Mouse (Mus musculus): ENCODE data around the gene Paics. TPM values are rescaled to one million over a fixed set of nuclear protein-coding genes. Genes with fewer than 3 reads are reported as not detected.
A peak's percentile ranks its signal among the peaks of the same experiment; 100 is the strongest.

Paics gene
- polyA plus RNA-seq, 1 experiment from 2014 or later = 484 TPM

DNA sequence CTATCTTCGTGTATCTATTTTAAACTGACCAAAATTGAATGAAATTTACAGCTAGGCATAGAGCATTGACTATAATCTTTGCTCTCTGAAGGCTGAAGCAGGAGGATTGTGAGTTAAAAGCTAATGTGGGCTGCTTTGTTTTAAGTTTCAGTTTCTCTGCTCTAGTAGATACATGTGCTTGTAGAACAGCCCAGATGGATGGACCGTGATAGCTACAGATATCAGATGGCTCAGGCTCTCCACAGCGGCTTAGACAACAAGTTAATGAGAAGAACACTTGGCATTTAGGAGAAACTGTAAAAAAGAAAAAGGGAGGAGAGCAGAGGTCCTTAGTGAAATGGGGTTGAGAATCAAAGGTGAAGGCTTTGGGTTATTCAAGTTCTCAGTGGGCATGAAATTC, 39.7 kb downstream of the Paics start:
- H3K27me3 ChIP-seq (ENCODE audit: low read depth, poor library complexity, severe bottlenecking) = no peaks in the 10 kb centered on the region
- 96% methylated on average over 3 of the region's 3 CpGs for WGBS
- no peaks in the 10 kb centered on the region for H3K9me3 ChIP-seq (replicated peaks)
- H3K4me1 ChIP-seq = no peaks in the 10 kb centered on the region
- H3K36me3 ChIP-seq = peaks cover 95% of the 10 kb centered on the region
- H3K4me3 ChIP-seq = no peak overlapping the region
- no peak overlapping the region for H3K27ac ChIP-seq (replicated peaks)
- no peak for DNase-seq (ENCODE audit: low spot score)

DNA sequence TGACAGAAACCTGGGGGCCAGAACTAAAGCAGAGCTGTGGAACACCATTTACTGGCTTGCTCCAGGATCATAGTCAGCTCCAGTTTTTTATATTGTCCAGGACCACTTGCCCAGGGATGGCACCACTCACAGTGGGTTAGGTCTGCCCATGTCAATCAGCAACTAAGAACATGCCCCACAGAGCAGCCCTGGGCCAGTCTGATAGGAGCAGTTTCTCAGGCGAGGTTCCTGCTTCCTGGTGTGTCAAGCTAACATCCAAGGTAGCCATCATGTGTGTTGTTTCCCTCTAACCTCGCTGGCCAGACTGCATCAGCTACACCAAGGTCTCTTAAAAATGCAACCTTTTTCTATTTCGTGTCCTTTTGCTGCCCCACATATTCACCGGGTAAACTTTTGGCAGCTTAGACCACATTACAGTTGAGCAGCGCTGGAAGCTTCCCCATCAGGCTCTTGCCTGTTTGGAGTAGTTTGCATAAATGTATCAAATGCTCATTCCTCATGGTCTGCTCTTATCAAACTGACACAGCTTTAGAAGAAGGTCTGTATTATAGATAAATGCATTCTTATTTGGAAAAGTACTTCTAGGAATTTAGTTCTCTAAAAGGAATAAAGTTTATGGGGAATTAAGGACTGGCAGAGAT, 42.2 kb downstream of the Paics start:
- H3K36me3 ChIP-seq = peaks cover 96% of the 10 kb centered on the region
- no peaks in the 10 kb centered on the region for H3K27me3 ChIP-seq (ENCODE audit: low read depth, poor library complexity, severe bottlenecking)
- WGBS = 93% methylated on average over 5 of the region's 5 CpGs
- H3K27ac ChIP-seq (replicated peaks) = no peak overlapping the region
- no peak overlapping the region for H3K4me3 ChIP-seq
- no peaks in the 10 kb centered on the region for H3K9me3 ChIP-seq (replicated peaks)
- no peak for DNase-seq (ENCODE audit: low spot score)
- no peaks in the 10 kb centered on the region for H3K4me1 ChIP-seq

- Histone ChIP-seq H3K27me3 (ENCODE audit: low read depth, poor library complexity, severe bottlenecking) (no peaks in the 10 kb centered on the region), H3K4me1 (no peaks in the 10 kb centered on the region), H3K27ac (replicated peaks) (no peak overlapping the region), H3K9me3 (replicated peaks) (0 out of 2 replicates have a peak, but pooled peaks cover 2% of the 10 kb centered on the region), H3K36me3 (peaks cover 80% of the 10 kb centered on the region), H3K4me3 (no peak overlapping the region)
- no peak for DNase-seq (ENCODE audit: low spot score)
- 60% methylated on average over 5 of the region's 5 CpGs for WGBS
Measured at GRCm38 (mm10) chr5:76998416-76998815, 47.3 kb downstream of the Paics start.

DNA sequence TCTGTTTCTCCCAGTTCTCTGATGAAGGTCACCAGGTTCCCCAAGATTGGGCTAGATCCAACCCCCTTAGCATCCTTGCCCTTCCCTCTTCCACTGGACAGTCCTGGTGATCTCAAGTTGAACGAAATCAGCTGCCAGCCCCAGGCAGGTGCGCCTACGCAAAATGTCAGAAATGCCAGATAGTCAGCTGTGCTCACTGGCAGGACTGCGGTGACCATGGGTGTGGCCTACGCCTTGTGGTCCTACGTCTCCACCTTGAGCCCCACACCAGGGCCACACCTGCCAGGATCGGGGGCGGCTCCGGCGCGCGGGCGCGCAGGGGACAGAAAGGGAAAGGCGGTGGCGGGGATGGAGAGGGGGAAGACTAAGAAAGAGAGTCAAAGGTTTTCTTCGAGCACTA, 50.1 kb downstream of the Paics start:
- Histone ChIP-seq H3K4me1 (no peaks in the 10 kb centered on the region), H3K4me3 (no peak overlapping the region), H3K27me3 (ENCODE audit: low read depth, poor library complexity, severe bottlenecking) (no peaks in the 10 kb centered on the region), H3K36me3 (peaks cover 53% of the 10 kb centered on the region), H3K27ac (replicated peaks) (no peak overlapping the region), H3K9me3 (replicated peaks) (0 out of 2 replicates have a peak, but pooled peaks cover 2% of the 10 kb centered on the region)
- DNase-seq (ENCODE audit: low spot score) = no peak
- 93% methylated on average over 17 of the region's 17 CpGs for WGBS

DNA sequence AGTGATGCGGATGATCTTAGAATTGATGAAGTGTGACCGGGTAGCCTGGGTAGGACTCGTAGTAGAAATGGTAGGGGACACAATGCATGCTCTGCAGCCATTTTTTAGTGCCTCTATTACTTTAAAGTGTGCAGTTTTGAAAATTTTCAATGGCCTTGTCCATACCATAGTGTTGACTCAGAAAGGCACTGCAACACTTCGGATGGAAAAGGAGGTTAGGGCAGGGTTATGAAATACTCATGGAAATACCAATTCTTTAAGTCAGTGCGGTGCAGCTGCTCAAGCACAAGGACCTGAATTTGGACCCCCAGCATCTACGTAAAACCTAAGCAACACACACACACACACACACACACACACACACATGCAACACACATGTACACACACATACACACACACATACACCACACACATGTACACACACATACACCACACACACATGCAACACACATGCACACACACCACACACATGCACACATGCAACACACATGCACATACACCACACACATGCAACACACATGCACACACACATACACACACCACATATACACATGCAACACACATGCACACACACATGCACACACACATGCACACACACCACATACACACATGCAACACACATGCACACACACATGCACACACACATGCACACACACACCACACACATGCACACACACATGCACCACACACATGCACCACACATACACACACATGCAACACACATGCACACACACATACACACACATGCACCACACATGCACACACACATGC, 53.1 kb downstream of the Paics start, which contains the start of gene Arl9:
Gene Arl9, plus strand, starts transcription at position 5 of the 771 bp plus-strand sequence.
- H3K9me3 ChIP-seq (replicated peaks) = 0 out of 2 replicates have a peak, but pooled peaks cover 2% of the 10 kb centered on the region
- no peaks in the 10 kb centered on the region for H3K27me3 ChIP-seq (ENCODE audit: low read depth, poor library complexity, severe bottlenecking)
- no peak within 1 kb of the TSS for H3K4me3 ChIP-seq
- peaks cover 22% of the 10 kb centered on the region for H3K36me3 ChIP-seq
- WGBS = 96% methylated on average over 6 of the region's 6 CpGs
- DNase-seq (ENCODE audit: low spot score) = no peak
- H3K4me1 ChIP-seq = no peaks in the 10 kb centered on the region
- no peak within 1 kb of the TSS for H3K27ac ChIP-seq (replicated peaks)

DNA sequence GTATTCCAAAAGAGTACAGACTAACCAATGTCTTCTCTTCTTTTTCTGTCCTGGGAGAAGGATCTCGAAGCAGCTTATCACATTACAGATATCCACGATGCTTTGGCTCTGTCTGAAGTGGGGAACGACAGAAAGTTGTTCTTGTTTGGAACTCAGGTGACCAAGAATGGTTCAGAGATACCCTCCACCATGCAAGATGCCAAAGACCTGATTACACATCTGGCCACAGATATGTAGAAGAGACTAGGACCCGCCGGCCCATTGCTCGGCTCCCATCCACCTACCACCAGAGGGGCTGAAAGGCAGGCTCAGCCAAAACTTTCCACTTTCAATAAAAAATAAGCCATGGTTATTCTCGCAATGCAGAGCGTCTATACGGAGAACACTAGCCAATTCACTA, 59.2 kb downstream of the Paics start:
- Histone ChIP-seq H3K9me3 (replicated peaks) (no peaks in the 10 kb centered on the region), H3K27me3 (ENCODE audit: low read depth, poor library complexity, severe bottlenecking) (peaks cover 7% of the 10 kb centered on the region; the same call in 1 of the 2 replicates), H3K36me3 (no peaks in the 10 kb centered on the region), H3K27ac (replicated peaks) (no peak overlapping the region), H3K4me1 (0 out of 2 replicates have a peak, but pooled peaks cover 1% of the 10 kb centered on the region), H3K4me3 (no peak overlapping the region)
- WGBS = 96% methylated on average over 9 of the region's 9 CpGs
- no peak for DNase-seq (ENCODE audit: low spot score)

DNA sequence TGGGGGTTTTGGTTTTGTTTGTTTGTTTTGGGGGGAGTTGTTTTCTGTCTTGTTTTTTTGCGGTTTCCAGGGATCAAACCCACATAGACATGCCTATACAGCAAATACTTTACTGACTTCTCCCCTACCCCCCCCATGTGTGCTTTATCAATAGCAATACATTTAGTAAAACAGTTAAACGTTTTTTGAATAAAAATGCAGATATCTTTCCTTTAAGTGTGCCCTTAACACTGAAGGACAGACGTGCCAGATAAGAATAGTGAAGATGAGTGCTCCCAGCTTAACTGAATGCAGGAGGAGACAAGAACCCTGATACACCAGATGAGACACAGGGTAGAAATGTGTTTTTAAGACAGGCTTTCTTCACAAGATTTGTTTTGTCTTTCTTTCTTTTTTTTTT, 60.0 kb downstream of the Paics start:
- no peaks in the 10 kb centered on the region for H3K9me3 ChIP-seq (replicated peaks)
- H3K27me3 ChIP-seq (ENCODE audit: low read depth, poor library complexity, severe bottlenecking) = peaks cover 9% of the 10 kb centered on the region
- 68% methylated on average over 3 of the region's 3 CpGs for WGBS
- H3K4me3 ChIP-seq = no peak overlapping the region
- no peak overlapping the region for H3K27ac ChIP-seq (replicated peaks)
- no peaks in the 10 kb centered on the region for H3K36me3 ChIP-seq
- H3K4me1 ChIP-seq = peaks cover 8% of the 10 kb centered on the region
- DNase-seq (ENCODE audit: low spot score) = no peak

- Histone ChIP-seq H3K27ac (replicated peaks) (no peak overlapping the region), H3K4me1 (peaks cover 12% of the 10 kb centered on the region), H3K27me3 (ENCODE audit: low read depth, poor library complexity, severe bottlenecking) (peaks cover 27% of the 10 kb centered on the region), H3K9me3 (replicated peaks) (no peaks in the 10 kb centered on the region), H3K4me3 (no peak overlapping the region), H3K36me3 (no peaks in the 10 kb centered on the region)
- WGBS = 83% methylated on average over 3 of the region's 3 CpGs
- no peak for DNase-seq (ENCODE audit: low spot score)
Measured at GRCm38 (mm10) chr5:77013171-77013570, 62.1 kb downstream of the Paics start.

- peak; percentile 86 for DNase-seq (ENCODE audit: low spot score)
- 10% methylated on average over 57 of the region's 57 CpGs for WGBS
- Histone ChIP-seq H3K27ac (replicated peaks) (0 out of 2 replicates have a peak within 1 kb of the TSS, but pooled peaks have one; percentile 4), H3K4me1 (peaks cover 12% of the 10 kb centered on the region), H3K27me3 (ENCODE audit: low read depth, poor library complexity, severe bottlenecking) (peaks cover 27% of the 10 kb centered on the region), H3K9me3 (replicated peaks) (no peaks in the 10 kb centered on the region), H3K4me3 (peak within 1 kb of the TSS; percentile 66), H3K36me3 (no peaks in the 10 kb centered on the region)
Measured at GRCm38 (mm10) chr5:77015544-77016482, 64.7 kb downstream of the Paics start, which contains the start of gene Thegl. TSS of gene Thegl (plus strand) at chr5:77016023.

Other genes starting within 250 kb of the Paics start
- 22.3 and 24.3 TPM in 2 replicates for gene Aasdh, start 45.8 kb upstream of the Paics start, polyA plus RNA-seq (2016; fragmentation: Nextera tagmentation; extraction: Ambion mirVana)
- 46.1 and 58.0 TPM in 2 replicates for gene Ppat, start 271 bp downstream of the Paics start, polyA plus RNA-seq (2016; fragmentation: Nextera tagmentation; extraction: Ambion mirVana)
- 78.5 and 81.2 TPM in 2 replicates for gene Srp72, start 23.4 kb downstream of the Paics start, polyA plus RNA-seq (2016; fragmentation: Nextera tagmentation; extraction: Ambion mirVana)
- gene Arl9, start 52.7 kb downstream of the Paics start, polyA plus RNA-seq (2016; fragmentation: Nextera tagmentation; extraction: Ambion mirVana) = not detected in 2 replicates
- 0.12 TPM in 1 of 2 replicates, not detected in the other for gene Thegl, start 64.7 kb downstream of the Paics start, polyA plus RNA-seq (2016; fragmentation: Nextera tagmentation; extraction: Ambion mirVana)
- 0.14 TPM in 1 of 2 replicates, not detected in the other for gene Hopx, start 163.8 kb downstream of the Paics start, polyA plus RNA-seq (2016; fragmentation: Nextera tagmentation; extraction: Ambion mirVana)

All from midbrain, embryonic 10.5 days (tissue).